Mouse (Mus musculus): ENCODE measurements at regions not wholly inside any gene's neighbourhood (a gene's known extent, or its start where the extent isn't known, plus 50 kb on each side); places are given as distances from the start of the nearest gene placed in this dataset.

- H3K9me3 ChIP-seq: no peaks in the 10 kb centered on the region
- 67% methylated on average over 6 of the region's 6 CpGs for WGBS
- H3K27ac ChIP-seq: no peak overlapping the region
- H3K9ac ChIP-seq: no peak overlapping the region
- no peaks in the 10 kb centered on the region for H3K27me3 ChIP-seq
- no peak overlapping the region for H3K4me3 ChIP-seq
- H3K4me2 ChIP-seq (replicated peaks): no peak overlapping the region
- H3K36me3 ChIP-seq: no peaks in the 10 kb centered on the region
- ATAC-seq (ENCODE audit: low FRiP score, low read depth): no peak
- H3K4me1 ChIP-seq: no peaks in the 10 kb centered on the region
These were observed 593.8 kb downstream of the Tmem114 start for GRCm38 (mm10) chr16:7831142-7831541.

GRCm38 (mm10) chr16:7829939-7830650, 594.8 kb downstream of the Tmem114 start:
- no peak overlapping the region for H3K4me2 ChIP-seq (replicated peaks)
- no peaks in the 10 kb centered on the region for H3K4me1 ChIP-seq
- 83% methylated on average over 9 of the region's 9 CpGs for WGBS
- H3K27ac ChIP-seq: no peak overlapping the region
- H3K27me3 ChIP-seq: no peaks in the 10 kb centered on the region
- no peaks in the 10 kb centered on the region for H3K9me3 ChIP-seq
- H3K4me3 ChIP-seq: no peak overlapping the region
- no peak for ATAC-seq (ENCODE audit: low FRiP score, low read depth)
- no peak overlapping the region for H3K9ac ChIP-seq
- no peaks in the 10 kb centered on the region for H3K36me3 ChIP-seq

GRCm38 (mm10) chr16:7801161-7801560, 623.8 kb downstream of the Tmem114 start:
- Histone ChIP-seq H3K9me3 (peaks cover 3% of the 10 kb centered on the region), H3K9ac (no peak overlapping the region), H3K27me3 (no peaks in the 10 kb centered on the region), H3K36me3 (no peaks in the 10 kb centered on the region), H3K4me1 (no peaks in the 10 kb centered on the region), H3K4me3 (no peak overlapping the region), H3K4me2 (replicated peaks) (no peak overlapping the region), H3K27ac (no peak overlapping the region)
- 83% methylated on average over 2 of the region's 2 CpGs for WGBS
- no peak for ATAC-seq (ENCODE audit: low FRiP score, low read depth)

- Histone ChIP-seq H3K4me3 (no peak overlapping the region), H3K9ac (no peak overlapping the region), H3K27ac (no peak overlapping the region), H3K36me3 (no peaks in the 10 kb centered on the region), H3K4me2 (replicated peaks) (no peak overlapping the region), H3K9me3 (no peaks in the 10 kb centered on the region), H3K4me1 (no peaks in the 10 kb centered on the region), H3K27me3 (no peaks in the 10 kb centered on the region)
- no peak for ATAC-seq (ENCODE audit: low FRiP score, low read depth)
- WGBS: 62% methylated on average over 8 of the region's 8 CpGs
These were observed 627.7 kb downstream of the Tmem114 start for GRCm38 (mm10) chr16:7797176-7797786.

- no peak overlapping the region for H3K9ac ChIP-seq
- no peaks in the 10 kb centered on the region for H3K36me3 ChIP-seq
- no peaks in the 10 kb centered on the region for H3K9me3 ChIP-seq
- H3K27ac ChIP-seq: no peak overlapping the region
- H3K4me1 ChIP-seq: no peaks in the 10 kb centered on the region
- H3K27me3 ChIP-seq: no peaks in the 10 kb centered on the region
- 72% methylated on average over 3 of the region's 3 CpGs for WGBS
- no peak overlapping the region for H3K4me3 ChIP-seq
- no peak overlapping the region for H3K4me2 ChIP-seq (replicated peaks)
- ATAC-seq (ENCODE audit: low FRiP score, low read depth): no peak
These were observed 629.4 kb downstream of the Tmem114 start for GRCm38 (mm10) chr16:7795561-7795960.

- Histone ChIP-seq H3K27ac (no peak overlapping the region), H3K9me3 (no peaks in the 10 kb centered on the region; the same call in 1 of the 2 replicates), H3K4me3 (no peak overlapping the region), H3K9ac (no peak overlapping the region), H3K4me1 (no peaks in the 10 kb centered on the region), H3K4me2 (replicated peaks) (no peak overlapping the region), H3K36me3 (no peaks in the 10 kb centered on the region), H3K27me3 (no peaks in the 10 kb centered on the region)
- no peak for ATAC-seq (ENCODE audit: low FRiP score, low read depth)
- 89% methylated on average over 3 of the region's 3 CpGs for WGBS
These were observed 632.4 kb downstream of the Tmem114 start for GRCm38 (mm10) chr16:7792521-7792920.

GRCm38 (mm10) chr16:7790260-7790659, 634.7 kb downstream of the Tmem114 start:
- Histone ChIP-seq H3K9ac (no peak overlapping the region), H3K4me3 (no peak overlapping the region), H3K4me1 (no peaks in the 10 kb centered on the region), H3K27ac (no peak overlapping the region), H3K9me3 (no peaks in the 10 kb centered on the region; the same call in 1 of the 2 replicates), H3K27me3 (no peaks in the 10 kb centered on the region), H3K4me2 (replicated peaks) (no peak overlapping the region), H3K36me3 (no peaks in the 10 kb centered on the region)
- 86% methylated on average over 4 of the region's 4 CpGs for WGBS
- ATAC-seq (ENCODE audit: low FRiP score, low read depth): no peak

GRCm38 (mm10) chr16:7788209-7788608, 636.7 kb downstream of the Tmem114 start:
- Histone ChIP-seq H3K27ac (no peak overlapping the region), H3K27me3 (no peaks in the 10 kb centered on the region), H3K4me2 (replicated peaks) (no peak overlapping the region), H3K9me3 (peaks cover 4% of the 10 kb centered on the region; the same call in 1 of the 2 replicates), H3K4me1 (no peaks in the 10 kb centered on the region), H3K36me3 (no peaks in the 10 kb centered on the region), H3K9ac (no peak overlapping the region), H3K4me3 (no peak overlapping the region)
- WGBS: 72% methylated on average over 2 of the region's 2 CpGs
- ATAC-seq (ENCODE audit: low FRiP score, low read depth): no peak

GRCm38 (mm10) chr16:7781506-7781905, 643.4 kb downstream of the Tmem114 start:
- ATAC-seq (ENCODE audit: low FRiP score, low read depth): no peak
- Histone ChIP-seq H3K4me1 (0 out of 2 replicates have a peak, but pooled peaks cover 3% of the 10 kb centered on the region), H3K36me3 (no peaks in the 10 kb centered on the region), H3K27me3 (no peaks in the 10 kb centered on the region), H3K4me3 (no peak overlapping the region), H3K9ac (no peak overlapping the region), H3K9me3 (0 out of 2 replicates have a peak, but pooled peaks cover 4% of the 10 kb centered on the region), H3K4me2 (replicated peaks) (no peak overlapping the region), H3K27ac (no peak overlapping the region)
- 87% methylated on average over 2 of the region's 2 CpGs for WGBS

GRCm38 (mm10) chr16:7775635-7776034, 649.3 kb downstream of the Tmem114 start:
- WGBS: 79% methylated on average over 3 of the region's 3 CpGs

GRCm38 (mm10) chr16:7768433-7768832, 656.5 kb downstream of the Tmem114 start:
- ATAC-seq (ENCODE audit: low FRiP score, low read depth): no peak
- 57% methylated on average over 1 of the region's 1 CpGs for WGBS
- no peaks in the 10 kb centered on the region for H3K36me3 ChIP-seq
- H3K9me3 ChIP-seq: no peaks in the 10 kb centered on the region
- no peak overlapping the region for H3K27ac ChIP-seq
- no peak overlapping the region for H3K9ac ChIP-seq
- H3K4me3 ChIP-seq: no peak overlapping the region
- H3K27me3 ChIP-seq: no peaks in the 10 kb centered on the region
- no peaks in the 10 kb centered on the region for H3K4me1 ChIP-seq
- H3K4me2 ChIP-seq (replicated peaks): no peak overlapping the region

More at GRCm38 (mm10) chr16:7775635-7776034, 649.3 kb downstream of the Tmem114 start:
- no peaks in the 10 kb centered on the region for H3K36me3 ChIP-seq
- no peak overlapping the region for H3K9ac ChIP-seq
- H3K27ac ChIP-seq: no peak overlapping the region
- no peak overlapping the region for H3K4me2 ChIP-seq (replicated peaks)
- no peaks in the 10 kb centered on the region for H3K9me3 ChIP-seq
- ATAC-seq (ENCODE audit: low FRiP score, low read depth): no peak
- H3K27me3 ChIP-seq: no peaks in the 10 kb centered on the region
- no peaks in the 10 kb centered on the region for H3K4me1 ChIP-seq
- no peak overlapping the region for H3K4me3 ChIP-seq

- Histone ChIP-seq H3K9ac (no peak overlapping the region), H3K4me1 (no peaks in the 10 kb centered on the region), H3K27me3 (no peaks in the 10 kb centered on the region), H3K4me2 (replicated peaks) (no peak overlapping the region), H3K4me3 (no peak overlapping the region), H3K9me3 (no peaks in the 10 kb centered on the region), H3K27ac (no peak overlapping the region), H3K36me3 (no peaks in the 10 kb centered on the region)
- no peak for ATAC-seq (ENCODE audit: low FRiP score, low read depth)
- WGBS: 91% methylated on average over 4 of the region's 4 CpGs
These were observed 657.2 kb downstream of the Tmem114 start for GRCm38 (mm10) chr16:7767691-7768090.

GRCm38 (mm10) chr16:7764383-7764782, 660.6 kb downstream of the Tmem114 start:
- 76% methylated on average over 6 of the region's 6 CpGs for WGBS
- Histone ChIP-seq H3K9ac (no peak overlapping the region), H3K4me2 (replicated peaks) (no peak overlapping the region), H3K4me3 (no peak overlapping the region), H3K9me3 (no peaks in the 10 kb centered on the region), H3K4me1 (no peaks in the 10 kb centered on the region), H3K36me3 (no peaks in the 10 kb centered on the region), H3K27me3 (no peaks in the 10 kb centered on the region), H3K27ac (no peak overlapping the region)
- no peak for ATAC-seq (ENCODE audit: low FRiP score, low read depth)
